Mouse (Mus musculus) right cerebral cortex, adult 18-20 months (tissue): Measurements from ENCODE around the gene Zic3.

Source experiments
- DNase-seq: peaks from one replicate; pipeline ENCODE4 v3.0.0; 2022; ENCODE audit warnings: mixed read lengths

The Zic3 gene

GRCm38 (mm10) chrX:58042512-58042911 lies 20.0 kb downstream of the Zic3 start:
- DNase-seq: no peak
